Mouse (Mus musculus): ENCODE results near the gene Uba1y. TPM values are rescaled to one million over a fixed set of nuclear protein-coding genes. Genes with fewer than 3 reads are reported as not detected.
"Not testable (repeated sequence)": the region's sequence is repeated elsewhere in the genome, so short reads cannot be mapped to it uniquely, and the experiment has no call there.

Gene Uba1y
- 0.29 TPM in 1 of 2 replicates, not detected in the other for polyA plus RNA-seq (2014; fragmentation: Nextera tagmentation; extraction: Ambion mirVana)

GRCm38 (mm10) chrY:818396-818795 is at the start of gene Uba1y:
Gene Uba1y, plus strand, starts transcription at chrY:818649.
- H3K4me1 ChIP-seq (ENCODE audit: control insufficient read depth, insufficient read depth, low read length): no peaks in the 10 kb centered on the region
- no peak for DNase-seq
- no peak within 1 kb of the TSS for H3K4me3 ChIP-seq (replicated peaks; ENCODE audit: low read depth, low read length)
- H3K9ac ChIP-seq (replicated peaks; ENCODE audit: low read length): no peak within 1 kb of the TSS
- no peak for ATAC-seq (ENCODE audit: low FRiP score, low TSS enrichment)
- H3K27me3 ChIP-seq (ENCODE audit: control insufficient read depth, insufficient read depth, low read length): no peaks in the 10 kb centered on the region
- H3K4me2 ChIP-seq (ENCODE audit: low read length): no peak within 1 kb of the TSS
- no peaks in the 10 kb centered on the region for H3K36me3 ChIP-seq (ENCODE audit: control insufficient read depth, insufficient read depth, low read length)
- 91% methylated on average over 11 of the region's 15 CpGs for WGBS
- H3K27ac ChIP-seq (replicated peaks; ENCODE audit: low read depth, low read length): no peak within 1 kb of the TSS
- H3K9me3 ChIP-seq (ENCODE audit: control insufficient read depth, low read length): no peaks in the 10 kb centered on the region

- not testable (repeated sequence) for DNase-seq; H3K27ac ChIP-seq (replicated peaks; ENCODE audit: low read depth, low read length); H3K27me3 ChIP-seq (ENCODE audit: control insufficient read depth, insufficient read depth, low read length); H3K4me1 ChIP-seq (ENCODE audit: control insufficient read depth, insufficient read depth, low read length); H3K9me3 ChIP-seq (ENCODE audit: control insufficient read depth, low read length); H3K9ac ChIP-seq (replicated peaks; ENCODE audit: low read length); ATAC-seq (ENCODE audit: low FRiP score, low TSS enrichment); H3K4me3 ChIP-seq (replicated peaks; ENCODE audit: low read depth, low read length); H3K36me3 ChIP-seq (ENCODE audit: control insufficient read depth, insufficient read depth, low read length); H3K4me2 ChIP-seq (ENCODE audit: low read length)
- WGBS: no CpG with 5 or more reads among the region's 11 CpGs
Observed at GRCm38 (mm10) chrY:797309-797708, 21.1 kb upstream of the Uba1y start, which contains the start of gene Zfy1. Gene Zfy1, minus strand, starts transcription at chrY:797409.

- DNase-seq (peak; percentile 37), ATAC-seq (ENCODE audit: low FRiP score, low TSS enrichment) (peak; percentile 48)
- no peak overlapping the region for H3K9ac ChIP-seq (replicated peaks; ENCODE audit: low read length)
- no peak overlapping the region for H3K4me3 ChIP-seq (replicated peaks; ENCODE audit: low read depth, low read length)
- peak overlapping the region; percentile 38 for H3K4me2 ChIP-seq (ENCODE audit: low read length)
- H3K4me1 ChIP-seq (ENCODE audit: control insufficient read depth, insufficient read depth, low read length): no peaks in the 10 kb centered on the region
- no peaks in the 10 kb centered on the region for H3K27me3 ChIP-seq (ENCODE audit: control insufficient read depth, insufficient read depth, low read length)
- no peaks in the 10 kb centered on the region for H3K9me3 ChIP-seq (ENCODE audit: control insufficient read depth, low read length)
- H3K36me3 ChIP-seq (ENCODE audit: control insufficient read depth, insufficient read depth, low read length): no peaks in the 10 kb centered on the region
- WGBS: 0% methylated on average over 12 of the region's 15 CpGs
- no peak overlapping the region for H3K27ac ChIP-seq (replicated peaks; ENCODE audit: low read depth, low read length)
Observed at GRCm38 (mm10) chrY:808991-809661, 9.3 kb upstream of the Uba1y start.

- no peaks in the 10 kb centered on the region for H3K4me1 ChIP-seq (ENCODE audit: control insufficient read depth, insufficient read depth, low read length)
- no peaks in the 10 kb centered on the region for H3K27me3 ChIP-seq (ENCODE audit: control insufficient read depth, insufficient read depth, low read length)
- H3K9me3 ChIP-seq (ENCODE audit: control insufficient read depth, low read length): no peaks in the 10 kb centered on the region
- no peak overlapping the region for H3K4me3 ChIP-seq (replicated peaks; ENCODE audit: low read depth, low read length)
- H3K36me3 ChIP-seq (ENCODE audit: control insufficient read depth, insufficient read depth, low read length): no peaks in the 10 kb centered on the region
- ATAC-seq (ENCODE audit: low FRiP score, low TSS enrichment) (no peak), DNase-seq (no peak)
- H3K9ac ChIP-seq (replicated peaks; ENCODE audit: low read length): no peak overlapping the region
- peak overlapping the region; percentile 39 for H3K27ac ChIP-seq (replicated peaks; ENCODE audit: low read depth, low read length)
- H3K4me2 ChIP-seq (ENCODE audit: low read length): no peak overlapping the region
Observed at GRCm38 (mm10) chrY:872404-872803, 54.0 kb downstream of the Uba1y start.

- Histone ChIP-seq H3K4me1 (ENCODE audit: control insufficient read depth, insufficient read depth, low read length) (no peaks in the 10 kb centered on the region), H3K36me3 (ENCODE audit: control insufficient read depth, insufficient read depth, low read length) (no peaks in the 10 kb centered on the region), H3K9me3 (ENCODE audit: control insufficient read depth, low read length) (no peaks in the 10 kb centered on the region), H3K27ac (replicated peaks; ENCODE audit: low read depth, low read length) (peak overlapping the region; percentile 39), H3K9ac (replicated peaks; ENCODE audit: low read length) (no peak overlapping the region), H3K4me2 (ENCODE audit: low read length) (peak overlapping the region; percentile 19; the same call in 1 of the 2 replicates), H3K4me3 (replicated peaks; ENCODE audit: low read depth, low read length) (peak overlapping the region; percentile 5; the same call in 1 of the 2 replicates), H3K27me3 (ENCODE audit: control insufficient read depth, insufficient read depth, low read length) (no peaks in the 10 kb centered on the region)
- whole genome bisulfite sequencing: 23% methylated on average over 11 of the region's 18 CpGs
- ATAC-seq (ENCODE audit: low FRiP score, low TSS enrichment) (no peak), DNase-seq (peak; percentile 68)
Observed at GRCm38 (mm10) chrY:872855-873549, 54.6 kb downstream of the Uba1y start.

Other genes with a start within 250 kb of the Uba1y start
- gene Zfy1, start 21.2 kb upstream of the Uba1y start, polyA plus RNA-seq (2014; fragmentation: Nextera tagmentation; extraction: Ambion mirVana): not detected in 2 replicates
- gene Kdm5d, start 79.1 kb downstream of the Uba1y start, polyA plus RNA-seq (2014; fragmentation: Nextera tagmentation; extraction: Ambion mirVana): 28.9 TPM in 1 of 2 replicates, not detected in the other
- 91.6 TPM in 1 of 2 replicates, not detected in the other for gene Eif2s3y, start 191.9 kb downstream of the Uba1y start, polyA plus RNA-seq (2014; fragmentation: Nextera tagmentation; extraction: Ambion mirVana)